7 mouse cellular contexts compared by ENCODE assay signal in genomic region chr1:171271196-171271595, GRCm38 (mm10). TPM values are rescaled to one million over a fixed set of nuclear protein-coding genes. Genes with fewer than 3 reads are reported as not detected.
A peak's percentile ranks its signal among the peaks of the same experiment; 100 is the strongest.
DNase-seq lines count a peak whose midpoint lies in the region; ATAC-seq and TF ChIP-seq lines count a peak whose summit lies in the region.

No protein-coding gene starts in this region.

- no peak overlapping the region; the same call in 1 of the 2 replicates for H3K27ac ChIP-seq in testis, adult 2 months (ENCODE audit: control insufficient read depth, insufficient read depth, low read depth, low read length)
- H3K27ac ChIP-seq in forebrain, embryonic 16.5 days (ENCODE audit: low read length) = no peak overlapping the region
- H3K27ac ChIP-seq in liver, embryonic 16.5 days (ENCODE audit: low read length) = peak overlapping the region; percentile 84

- H3K4me3 ChIP-seq in testis, adult 2 months (ENCODE audit: control insufficient read depth, low read depth, low read length) = peak overlapping the region; percentile 94
- H3K4me3 ChIP-seq in forebrain, embryonic 16.5 days (replicated peaks; ENCODE audit: low read length) = peak overlapping the region; percentile 61
- H3K4me3 ChIP-seq in liver, embryonic 16.5 days (ENCODE audit: low read depth, low read length) = peak overlapping the region; percentile 83

- WGBS in forebrain, embryonic 16.5 days = 58% methylated on average over 9 of the region's 9 CpGs
- WGBS in liver, embryonic 16.5 days (ENCODE audit: insufficient replicate concordance) = 23% methylated on average over 9 of the region's 9 CpGs

- DNase-seq in testis, postnatal 10 days (ENCODE audit: low spot score) = no peak
- DNase-seq in ovary, postnatal 10 days (ENCODE audit: low spot score) = no peak
- no peak for DNase-seq in left cerebral cortex, postnatal 36 days (ENCODE audit: low spot score in 2 of 2)
- DNase-seq in embryo, embryonic 10.5 days (ENCODE audit: low spot score) = no peak

- H3K9ac ChIP-seq in forebrain, embryonic 16.5 days (replicated peaks; ENCODE audit: low read depth, low read length) = peak overlapping the region; percentile 73; the same call in 1 of the 2 replicates
- peak overlapping the region; percentile 72 for H3K9ac ChIP-seq in liver, embryonic 16.5 days (ENCODE audit: low read depth, low read length)

- no peak for TF ChIP-seq POLR2A in testis, adult 2 months (IDR thresholded peaks at IDR 0.05; ENCODE audit: control insufficient read depth, low read depth, low read length)

- H3K4me2 ChIP-seq in forebrain, embryonic 16.5 days (ENCODE audit: low read length) = peak overlapping the region; percentile 92
- peak overlapping the region; percentile 77 for H3K4me2 ChIP-seq in liver, embryonic 16.5 days (ENCODE audit: low read depth, low read length)

- no peak for TF ChIP-seq CTCF in testis, adult 2 months (IDR thresholded peaks at IDR 0.05; ENCODE audit: control insufficient read depth, insufficient read depth, insufficient replicate concordance, low read depth, low read length)

- ATAC-seq in forebrain, embryonic 16.5 days = no peak
- ATAC-seq in liver, embryonic 16.5 days (ENCODE audit: low read depth) = no peak

- H3K4me1 ChIP-seq in testis, adult 2 months (ENCODE audit: control insufficient read depth, insufficient read depth, low read length) = peaks cover 9% of the 10 kb centered on the region
- H3K4me1 ChIP-seq in forebrain, embryonic 16.5 days (replicated peaks; ENCODE audit: control insufficient read depth, insufficient read depth, low read length) = peaks cover 22% of the 10 kb centered on the region
- H3K4me1 ChIP-seq in liver, embryonic 16.5 days (ENCODE audit: control insufficient read depth, low read depth, low read length) = peaks cover 33% of the 10 kb centered on the region

- no peaks in the 10 kb centered on the region for H3K27me3 ChIP-seq in testis, adult 2 months (ENCODE audit: control insufficient read depth, insufficient read depth, low read length)
- no peaks in the 10 kb centered on the region for H3K27me3 ChIP-seq in forebrain, embryonic 16.5 days (replicated peaks; ENCODE audit: control insufficient read depth, insufficient read depth, low read length)
- H3K27me3 ChIP-seq in liver, embryonic 16.5 days (ENCODE audit: control insufficient read depth, insufficient read depth, low read depth, low read length) = no peaks in the 10 kb centered on the region

- intact Hi-C loops in left cerebral cortex, postnatal 36 days (cut with DNase I) = loop anchor here (2.0 kb wide), 1 partner anchor 16 kb away; the partner anchor contains the start of gene Usp21

- H3K36me3 ChIP-seq in testis, adult 2 months (ENCODE audit: control insufficient read depth, insufficient read depth, low read length) = peaks cover 2% of the 10 kb centered on the region
- H3K36me3 ChIP-seq in forebrain, embryonic 16.5 days (ENCODE audit: control insufficient read depth, insufficient read depth) = peaks cover 17% of the 10 kb centered on the region
- peaks cover 36% of the 10 kb centered on the region for H3K36me3 ChIP-seq in liver, embryonic 16.5 days (ENCODE audit: control insufficient read depth, insufficient read depth)

- no peaks in the 10 kb centered on the region for H3K9me3 ChIP-seq in forebrain, embryonic 16.5 days (ENCODE audit: control insufficient read depth, low read length)
- H3K9me3 ChIP-seq in liver, embryonic 16.5 days (replicated peaks; ENCODE audit: control insufficient read depth, low read length) = no peaks in the 10 kb centered on the region

RNA-seq across cellular contexts. Expression of gene B4galt3, which starts 1.1 kb away (rescaled TPM):
- 25.0 and 32.3 TPM in 2 replicates for polyA plus RNA-seq in testis, adult 2 months (2012; rRNA removed)
- polyA plus RNA-seq in forebrain, embryonic 16.5 days (2015; fragmentation: Nextera tagmentation; extraction: Ambion mirVana) = 111 and 114 TPM in 2 replicates
- 22.6 and 23.2 TPM in 2 replicates for polyA plus RNA-seq in liver, embryonic 16.5 days (2015; fragmentation: Nextera tagmentation; extraction: Ambion mirVana)
- total RNA-seq in left cerebral cortex, postnatal 36 days (2021) = 10 to 100 TPM; 63.6 to 64.6 TPM

RNA-seq across cellular contexts. Expression of gene Ppox, which starts 9.8 kb away (rescaled TPM):
- polyA plus RNA-seq in testis, adult 2 months (2012; rRNA removed) = 7.1 and 8.7 TPM in 2 replicates
- polyA plus RNA-seq in forebrain, embryonic 16.5 days (2015; fragmentation: Nextera tagmentation; extraction: Ambion mirVana) = 47.6 and 49.2 TPM in 2 replicates
- 205 and 206 TPM in 2 replicates for polyA plus RNA-seq in liver, embryonic 16.5 days (2015; fragmentation: Nextera tagmentation; extraction: Ambion mirVana)
- total RNA-seq in left cerebral cortex, postnatal 36 days (2021) = 10 to 100 TPM; 21.7 to 26.6 TPM

RNA-seq across cellular contexts. Expression of gene Usp21, which starts 16.6 kb away (rescaled TPM):
- polyA plus RNA-seq in testis, adult 2 months (2012; rRNA removed) = 38.4 and 38.7 TPM in 2 replicates
- polyA plus RNA-seq in forebrain, embryonic 16.5 days (2015; fragmentation: Nextera tagmentation; extraction: Ambion mirVana) = 126 and 130 TPM in 2 replicates
- 23.1 and 25.3 TPM in 2 replicates for polyA plus RNA-seq in liver, embryonic 16.5 days (2015; fragmentation: Nextera tagmentation; extraction: Ambion mirVana)
- 10 to 100 TPM; 50.9 to 65.6 TPM for total RNA-seq in left cerebral cortex, postnatal 36 days (2021)

RNA-seq across cellular contexts. Expression of gene Ndufs2, which starts 20.0 kb away (rescaled TPM):
- 86.0 and 91.4 TPM in 2 replicates for polyA plus RNA-seq in testis, adult 2 months (2012; rRNA removed)
- polyA plus RNA-seq in forebrain, embryonic 16.5 days (2015; fragmentation: Nextera tagmentation; extraction: Ambion mirVana) = 212 and 232 TPM in 2 replicates
- 138 and 143 TPM in 2 replicates for polyA plus RNA-seq in liver, embryonic 16.5 days (2015; fragmentation: Nextera tagmentation; extraction: Ambion mirVana)
- 100 to 1,000 TPM; 252 to 309 TPM for total RNA-seq in left cerebral cortex, postnatal 36 days (2021)

RNA-seq across cellular contexts. Expression of gene Adamts4, which starts 21.0 kb away (rescaled TPM):
- polyA plus RNA-seq in testis, adult 2 months (2012; rRNA removed) = 0.52 and 1.0 TPM in 2 replicates
- polyA plus RNA-seq in forebrain, embryonic 16.5 days (2015; fragmentation: Nextera tagmentation; extraction: Ambion mirVana) = 7.2 and 7.6 TPM in 2 replicates
- polyA plus RNA-seq in liver, embryonic 16.5 days (2015; fragmentation: Nextera tagmentation; extraction: Ambion mirVana) = 0.48 and 0.64 TPM in 2 replicates
- 10 to 100 TPM; 11.1 to 16.4 TPM for total RNA-seq in left cerebral cortex, postnatal 36 days (2021)
